In the genomic region with DNA sequence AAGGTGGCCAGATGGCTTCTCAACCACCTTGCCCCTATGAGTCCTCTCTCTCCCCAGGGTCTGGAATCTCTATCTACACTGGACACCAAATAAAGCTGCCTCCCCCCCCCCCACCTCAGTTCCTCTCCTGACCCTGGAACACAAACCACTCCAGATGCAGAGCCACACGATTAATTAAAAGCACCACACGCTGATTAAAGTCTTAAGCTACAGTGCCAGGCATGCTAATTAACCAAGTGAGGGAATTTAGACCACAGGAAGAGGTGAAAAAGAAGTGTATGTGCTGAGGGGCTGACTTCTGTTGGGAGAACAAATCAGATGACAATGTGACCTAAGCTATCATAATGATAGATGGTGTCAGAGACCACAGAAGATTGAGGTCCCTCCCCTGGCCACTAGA, we compare ENCODE assay signal across 34 mouse cellular contexts.
"Had no signal": no experiment of that assay in that cellular context is flagged by ENCODE, and none has a peak within 500 bp of the region (broad histone marks: within the 10 kb centered on the region; RNA-seq: fewer than 3 reads in every experiment).

No protein-coding gene starts in this region.

- H3K4me2 ChIP-seq: heart, embryonic 12.5 days; heart, embryonic 13.5 days; heart, embryonic 15.5 days; hindbrain, embryonic 12.5 days; hindbrain, embryonic 13.5 days; hindbrain, embryonic 14.5 days; hindbrain, embryonic 15.5 days; intestine, embryonic 15.5 days; kidney, embryonic 15.5 days had no signal

- H3K36me3 ChIP-seq: heart, embryonic 12.5 days; heart, embryonic 13.5 days; heart, embryonic 15.5 days; hindbrain, embryonic 10.5 days; hindbrain, embryonic 12.5 days; hindbrain, embryonic 13.5 days; hindbrain, embryonic 15.5 days; intestine, embryonic 15.5 days; kidney, embryonic 15.5 days had no signal

- H3K9me3 ChIP-seq: heart, embryonic 12.5 days; heart, embryonic 13.5 days; heart, embryonic 15.5 days; hindbrain, embryonic 10.5 days; hindbrain, embryonic 12.5 days; hindbrain, embryonic 13.5 days; hindbrain, embryonic 15.5 days; intestine, embryonic 15.5 days; kidney, embryonic 15.5 days had no signal

- H3K4me3 ChIP-seq: heart, embryonic 12.5 days; heart, embryonic 13.5 days; heart, embryonic 15.5 days; hindbrain, embryonic 10.5 days; hindbrain, embryonic 12.5 days; hindbrain, embryonic 13.5 days; hindbrain, embryonic 15.5 days; intestine, embryonic 15.5 days; kidney, embryonic 15.5 days; layer of hippocampus, adult 2 months; left cerebral cortex, adult 2 months had no signal

- DNase-seq: heart, postnatal 10 days; heart, postnatal 14 days; heart, postnatal 36 days; heart, postnatal 4 days; kidney, adult 11 months; kidney, adult 18-20 months; kidney, adult 2 months; kidney, adult 8-10 months; kidney, adult 9 months; kidney, postnatal 10 days; kidney, postnatal 14 days; kidney, postnatal 25 days; kidney, postnatal 36 days; kidney, postnatal 4 days; layer of hippocampus, adult 9-11 months; layer of hippocampus, postnatal 36 days had no signal

- ATAC-seq: hindbrain, embryonic 16.5 days; hindbrain, postnatal 0 days; inflammation-experienced regulatory T-cells, adult 6 months; intestine, embryonic 15.5 days; intestine, embryonic 16.5 days; intestine, postnatal 0 days had no signal

- H3K27me3 ChIP-seq: heart, embryonic 12.5 days; heart, embryonic 13.5 days; heart, embryonic 15.5 days; hindbrain, embryonic 12.5 days; hindbrain, embryonic 13.5 days; hindbrain, embryonic 15.5 days; intestine, embryonic 15.5 days; kidney, embryonic 15.5 days had no signal

- H3K9ac ChIP-seq: heart, embryonic 12.5 days; heart, embryonic 13.5 days; heart, embryonic 15.5 days; hindbrain, embryonic 12.5 days; hindbrain, embryonic 13.5 days; hindbrain, embryonic 14.5 days; hindbrain, embryonic 15.5 days; intestine, embryonic 15.5 days; kidney, embryonic 15.5 days had no signal

- H3K27ac ChIP-seq: heart, embryonic 13.5 days; heart, embryonic 15.5 days; hindbrain, embryonic 10.5 days; hindbrain, embryonic 12.5 days; hindbrain, embryonic 13.5 days; hindbrain, embryonic 14.5 days; hindbrain, embryonic 15.5 days; hindbrain, postnatal 0 days; intestine, embryonic 15.5 days; kidney, embryonic 15.5 days; kidney, postnatal 0 days; layer of hippocampus, adult 2 months; left cerebral cortex, adult 2 months had no signal

- H3K4me1 ChIP-seq: heart, embryonic 12.5 days; heart, embryonic 13.5 days; heart, embryonic 15.5 days; intestine, embryonic 15.5 days had no signal
